Mouse (Mus musculus) MN1 (cell line): ENCODE measurements around the gene Fkbp15.

ENCODE experiments used
- DNase-seq: peaks from one replicate; pipeline ENCODE4 v3.0.0-alpha.2; 2016; ENCODE audit warnings: low spot score

Fkbp15 gene

GRCm38 (mm10) chr4:62360088-62360804 lies at the start of gene Fkbp15, which contains the start of gene Slc31a1:
Gene Fkbp15, minus strand, starts transcription at chr4:62360548.
Gene Slc31a1, plus strand, starts transcription at chr4:62360727.
- peak; percentile 96 for DNase-seq

- no peak for DNase-seq
Observed at GRCm38 (mm10) chr4:62409615-62410014, 49.3 kb upstream of the Fkbp15 start.

GRCm38 (mm10) chr4:62408601-62409282 lies 48.4 kb upstream of the Fkbp15 start, which contains the start of the genes Cdc26 and Prpf4:
Gene Cdc26, minus strand, starts transcription at chr4:62408642.
Gene Prpf4, plus strand, starts transcription at chr4:62408797.
- DNase-seq = peak; percentile 97

- peak; percentile 26 for DNase-seq
Observed at GRCm38 (mm10) chr4:62407730-62408582, 47.6 kb upstream of the Fkbp15 start.

GRCm38 (mm10) chr4:62406133-62406532 lies 45.8 kb upstream of the Fkbp15 start:
- no peak for DNase-seq

- DNase-seq = peak; percentile 29
Observed at GRCm38 (mm10) chr4:62398956-62399355, 38.6 kb upstream of the Fkbp15 start.

- no peak for DNase-seq
Observed at GRCm38 (mm10) chr4:62397616-62398365, 37.4 kb upstream of the Fkbp15 start.

- DNase-seq = no peak
Observed at GRCm38 (mm10) chr4:62395806-62396205, 35.5 kb upstream of the Fkbp15 start.

- DNase-seq = no peak
Observed at GRCm38 (mm10) chr4:62393459-62393858, 33.1 kb upstream of the Fkbp15 start.

- DNase-seq = no peak
Observed at GRCm38 (mm10) chr4:62391892-62392291, 31.5 kb upstream of the Fkbp15 start.

- no peak for DNase-seq
Observed at GRCm38 (mm10) chr4:62389592-62390512, 29.5 kb upstream of the Fkbp15 start.

- no peak for DNase-seq
Observed at GRCm38 (mm10) chr4:62385439-62385838, 25.1 kb upstream of the Fkbp15 start.

- no peak for DNase-seq
Observed at GRCm38 (mm10) chr4:62384159-62384558, 23.8 kb upstream of the Fkbp15 start.

GRCm38 (mm10) chr4:62383752-62384151 lies 23.4 kb upstream of the Fkbp15 start:
- no peak for DNase-seq

GRCm38 (mm10) chr4:62383207-62383606 lies 22.9 kb upstream of the Fkbp15 start:
- no peak for DNase-seq

- no peak for DNase-seq
Observed at GRCm38 (mm10) chr4:62379724-62380381, 19.5 kb upstream of the Fkbp15 start.

- DNase-seq = no peak
Observed at GRCm38 (mm10) chr4:62376123-62376522, 15.8 kb upstream of the Fkbp15 start.

- no peak for DNase-seq
Observed at GRCm38 (mm10) chr4:62374342-62374741, 14.0 kb upstream of the Fkbp15 start.

GRCm38 (mm10) chr4:62373668-62374067 lies 13.3 kb upstream of the Fkbp15 start:
- no peak for DNase-seq
